Mouse (Mus musculus) liver, adult 2 months (tissue): ENCODE measurements around the gene Aox3. TPM values are rescaled to one million over a fixed set of nuclear protein-coding genes. Genes with fewer than 3 reads are reported as not detected.

ENCODE experiments used
- DNase-seq: peaks from one replicate; pipeline ENCODE4 v3.0.0-alpha.2; 2011; ENCODE audit warnings: low read depth, low spot score; ENCODE audit errors: extremely low read depth
- H3K27ac ChIP-seq: fragments of 200-500 bp; replicated peaks from 2 replicates; pipeline ENCODE4 v1.5.1; 2012; ENCODE audit warnings: low read depth, mild to moderate bottlenecking, control low read depth, inconsistent platforms, low read length; ENCODE audit not compliant: insufficient read depth
- H3K27me3 ChIP-seq: fragments of 200-500 bp; 2 replicates; pipeline ENCODE4 v1.6.1; 2012; ENCODE audit warnings: mild to moderate bottlenecking, moderate library complexity, low read length, inconsistent platforms; ENCODE audit not compliant: control insufficient read depth, insufficient read depth
- H3K36me3 ChIP-seq: fragments of 200-500 bp; 2 replicates; pipeline ENCODE4 v1.6.1; 2012; ENCODE audit warnings: low read length, inconsistent platforms; ENCODE audit not compliant: control insufficient read depth, insufficient read depth
- H3K4me1 ChIP-seq: fragments of 200-500 bp; 2 replicates; pipeline ENCODE4 v1.6.1; 2011; ENCODE audit warnings: low read length; ENCODE audit not compliant: control insufficient read depth, insufficient read depth
- H3K4me3 ChIP-seq: fragments of 200-500 bp; 2 replicates; pipeline ENCODE4 v1.5.1; 2011; ENCODE audit warnings: low read depth, mild to moderate bottlenecking, control low read depth, low read length, moderate library complexity; ENCODE audit not compliant: insufficient read depth
- H3K79me2 ChIP-seq: fragments of 200-500 bp; 2 replicates; pipeline ENCODE4 v1.6.1; 2012; ENCODE audit warnings: inconsistent platforms, mild to moderate bottlenecking, low read length, moderate library complexity; ENCODE audit not compliant: control insufficient read depth, insufficient read depth
- H3K9ac ChIP-seq: fragments of 200-500 bp; 2 replicates; pipeline ENCODE4 v1.6.1; 2012; ENCODE audit warnings: low read depth, mild to moderate bottlenecking, control low read depth, inconsistent platforms, low read length
- CTCF ChIP-seq: fragments of 200-500 bp; IDR thresholded peaks from 2 replicates; pipeline ENCODE4 v1.5.1; 2011; ENCODE audit warnings: low read depth, low read length, control low read depth
- POLR2A ChIP-seq: fragments of 200-500 bp; IDR thresholded peaks from 2 replicates; pipeline ENCODE4 v1.6.1; 2011; ENCODE audit warnings: low read length, control low read depth; ENCODE audit not compliant: insufficient read depth; ENCODE audit errors: extremely low read depth
- WGBS: fragments of 180-500 bp; shearing (Covaris S2); methylation state at CpG from one replicate; pipeline ENCODE4 v1.1.7; 2018; 5-methylcytosine and 5-hydroxymethylcytosine counted together
- polyA plus RNA-seq: library from polyadenylated mRNA; depleted of rRNA; stranded (reverse); fragments of >200 nt; gene quantifications from 2 replicates; pipeline ENCODE4 v1.2.3, GENCODE M21; 2012
- total RNA-seq: library from RNA; depleted of rRNA; stranded (reverse); fragments of >200 nt; gene quantifications from 2 replicates; pipeline ENCODE4 v1.2.3, GENCODE M21; 2014

The Aox3 gene
- total and polyA plus RNA-seq, 2 experiments = 59.0 to 244 TPM

GRCm38 (mm10) chr1:58071509-58071908 lies 41.4 kb upstream of the Aox3 start:
- TF ChIP-seq CTCF (no peak), POLR2A (no peak)
- peaks cover 78% of the 10 kb centered on the region for H3K36me3 ChIP-seq
- no peak overlapping the region; the same call in 1 of the 2 replicates for H3K27ac ChIP-seq
- H3K4me1 ChIP-seq = peaks cover 12% of the 10 kb centered on the region
- H3K27me3 ChIP-seq = no peaks in the 10 kb centered on the region
- no peak overlapping the region for H3K4me3 ChIP-seq
- WGBS = 14% methylated on average over 1 of the region's 1 CpGs
- H3K9ac ChIP-seq = no peak overlapping the region
- H3K79me2 ChIP-seq = no peaks in the 10 kb centered on the region
- DNase-seq = peak; percentile 97

GRCm38 (mm10) chr1:58072416-58072815 lies 40.5 kb upstream of the Aox3 start:
- WGBS = 96% methylated on average over 2 of the region's 2 CpGs
- no peak for DNase-seq
- peaks cover 79% of the 10 kb centered on the region for H3K36me3 ChIP-seq
- no peak overlapping the region for H3K9ac ChIP-seq
- peak overlapping the region; percentile 66 for H3K27ac ChIP-seq
- no peak for TF ChIP-seq CTCF
- no peak for TF ChIP-seq POLR2A
- H3K79me2 ChIP-seq = no peaks in the 10 kb centered on the region
- peaks cover 18% of the 10 kb centered on the region for H3K4me1 ChIP-seq
- H3K4me3 ChIP-seq = no peak overlapping the region
- H3K27me3 ChIP-seq = no peaks in the 10 kb centered on the region

GRCm38 (mm10) chr1:58072991-58073730 lies 39.8 kb upstream of the Aox3 start:
- Histone ChIP-seq H3K79me2 (no peaks in the 10 kb centered on the region), H3K27ac (no peak overlapping the region), H3K4me3 (no peak overlapping the region), H3K9ac (no peak overlapping the region), H3K36me3 (peaks cover 78% of the 10 kb centered on the region), H3K4me1 (peaks cover 18% of the 10 kb centered on the region), H3K27me3 (no peaks in the 10 kb centered on the region)
- 91% methylated on average over 12 of the region's 12 CpGs for WGBS
- TF ChIP-seq CTCF = no peak
- DNase-seq = no peak

- no peak for TF ChIP-seq CTCF
- TF ChIP-seq POLR2A = no peak
- H3K79me2 ChIP-seq = no peaks in the 10 kb centered on the region
- no peak overlapping the region for H3K9ac ChIP-seq
- 99% methylated on average over 2 of the region's 2 CpGs for WGBS
- H3K36me3 ChIP-seq = peaks cover 72% of the 10 kb centered on the region
- H3K4me3 ChIP-seq = no peak overlapping the region
- H3K4me1 ChIP-seq = peaks cover 22% of the 10 kb centered on the region
- DNase-seq = no peak
- no peaks in the 10 kb centered on the region for H3K27me3 ChIP-seq
- no peak overlapping the region for H3K27ac ChIP-seq
Observed at GRCm38 (mm10) chr1:58074266-58074665, 38.7 kb upstream of the Aox3 start.

GRCm38 (mm10) chr1:58077882-58078281 lies 35.0 kb upstream of the Aox3 start:
- no peak overlapping the region for H3K4me3 ChIP-seq
- TF ChIP-seq POLR2A (no peak), CTCF (no peak)
- no peaks in the 10 kb centered on the region for H3K27me3 ChIP-seq
- peaks cover 63% of the 10 kb centered on the region for H3K36me3 ChIP-seq
- H3K9ac ChIP-seq = no peak overlapping the region
- no peaks in the 10 kb centered on the region for H3K79me2 ChIP-seq
- H3K27ac ChIP-seq = peak overlapping the region; percentile 84
- peak; percentile 89 for DNase-seq
- H3K4me1 ChIP-seq = peaks cover 15% of the 10 kb centered on the region

- Histone ChIP-seq H3K9ac (no peak overlapping the region), H3K27me3 (no peaks in the 10 kb centered on the region), H3K4me3 (no peak overlapping the region), H3K36me3 (peaks cover 62% of the 10 kb centered on the region), H3K4me1 (peaks cover 15% of the 10 kb centered on the region), H3K79me2 (no peaks in the 10 kb centered on the region), H3K27ac (peak overlapping the region; percentile 84)
- no peak for TF ChIP-seq POLR2A
- TF ChIP-seq CTCF = 0 out of 2 replicates have a peak, but pooled peaks have one; percentile 3
- 37% methylated on average over 7 of the region's 7 CpGs for WGBS
- peak; percentile 92 for DNase-seq
Observed at GRCm38 (mm10) chr1:58078390-58078789, 34.5 kb upstream of the Aox3 start.
